Mouse (Mus musculus) testis, postnatal 10 days (tissue): ENCODE data around the gene D5Ertd579e.
"Not testable (repeated sequence)": the region's sequence is repeated elsewhere in the genome, so short reads cannot be mapped to it uniquely, and the experiment has no call there.

Source experiments
- DNase-seq: peaks from one replicate; pipeline ENCODE4 v3.0.0; 2021; ENCODE audit warnings: low spot score

Gene D5Ertd579e

DNA sequence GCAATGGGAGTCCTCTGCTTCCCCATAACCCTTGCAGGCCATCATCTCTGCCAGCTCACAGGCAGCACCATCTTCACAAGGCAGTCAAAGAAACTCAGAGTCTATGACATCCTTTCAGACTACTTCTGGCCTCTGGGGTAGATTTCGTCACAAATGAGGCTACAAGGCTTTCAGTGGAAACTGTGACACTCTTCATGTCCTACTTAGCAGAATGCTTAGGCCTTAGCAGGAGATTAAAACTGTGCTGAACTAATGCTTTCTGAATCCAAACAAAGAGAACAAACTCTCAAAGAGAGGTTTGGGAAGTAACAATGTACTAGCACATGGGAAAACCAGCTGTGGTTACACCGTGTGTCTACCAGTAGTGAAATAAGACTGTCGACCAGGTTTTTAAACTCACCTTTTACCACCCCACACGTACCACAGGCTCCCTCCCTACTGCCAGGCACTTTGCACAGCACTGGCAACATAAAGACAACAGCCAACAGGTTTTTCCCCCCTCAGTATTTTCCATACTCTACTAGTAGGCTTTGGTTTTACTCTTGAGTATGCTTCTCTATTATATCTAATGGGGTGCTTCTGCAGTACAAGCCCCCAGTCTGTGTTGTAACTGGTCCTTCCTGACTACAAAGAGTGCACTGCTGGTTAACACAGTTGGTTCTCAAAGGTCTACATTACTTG, 15.8 kb downstream of the D5Ertd579e start:
- no peak for DNase-seq

GRCm38 (mm10) chr5:36678799-36679198, 17.0 kb downstream of the D5Ertd579e start:
- DNase-seq: no peak

GRCm38 (mm10) chr5:36677907-36678306, 17.9 kb downstream of the D5Ertd579e start:
- DNase-seq: no peak

DNA sequence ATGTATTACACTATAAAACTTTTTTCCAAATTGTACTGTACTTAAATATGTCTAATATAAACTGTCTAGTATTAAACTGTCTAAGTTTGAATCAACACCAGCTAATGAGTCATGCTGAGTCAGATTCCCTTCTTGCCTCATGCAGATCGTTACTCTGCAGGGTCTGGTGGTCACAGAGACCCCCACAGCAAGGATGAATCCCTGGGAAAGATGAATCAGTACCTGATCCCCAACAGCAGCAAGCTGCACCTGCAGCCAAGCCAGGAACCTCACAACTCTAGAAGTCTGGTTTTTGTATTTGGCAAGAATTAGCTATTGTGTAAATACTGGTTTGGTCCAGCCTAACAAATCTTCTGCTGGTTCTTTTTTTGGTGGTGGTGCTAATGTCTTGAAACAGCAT, 20.4 kb downstream of the D5Ertd579e start:
- no peak for DNase-seq

- no peak for DNase-seq
Measured at GRCm38 (mm10) chr5:36674658-36675433, 21.0 kb downstream of the D5Ertd579e start.

GRCm38 (mm10) chr5:36669021-36670008, 26.5 kb downstream of the D5Ertd579e start:
- no peak for DNase-seq

DNA sequence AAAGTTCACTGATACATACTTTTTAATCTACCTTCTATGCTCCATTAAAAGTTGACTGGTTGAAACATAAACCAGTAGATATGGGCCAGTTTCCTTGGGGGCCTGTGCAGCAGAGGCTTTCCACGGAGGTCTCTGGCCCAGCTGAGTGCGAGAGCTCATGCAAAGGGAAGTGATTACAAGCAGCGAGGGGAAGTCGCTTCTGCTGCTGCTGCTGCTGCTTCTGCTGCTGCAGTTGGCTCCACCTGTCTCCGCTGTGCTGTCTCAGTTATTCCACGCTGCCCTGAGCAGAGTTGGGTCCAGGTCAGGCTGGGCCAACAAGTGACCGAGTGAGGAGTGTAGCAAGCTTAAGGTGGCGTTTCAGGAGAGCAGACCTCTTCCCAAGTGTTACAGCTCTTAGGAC, 27.3 kb downstream of the D5Ertd579e start:
- DNase-seq: no peak

DNA sequence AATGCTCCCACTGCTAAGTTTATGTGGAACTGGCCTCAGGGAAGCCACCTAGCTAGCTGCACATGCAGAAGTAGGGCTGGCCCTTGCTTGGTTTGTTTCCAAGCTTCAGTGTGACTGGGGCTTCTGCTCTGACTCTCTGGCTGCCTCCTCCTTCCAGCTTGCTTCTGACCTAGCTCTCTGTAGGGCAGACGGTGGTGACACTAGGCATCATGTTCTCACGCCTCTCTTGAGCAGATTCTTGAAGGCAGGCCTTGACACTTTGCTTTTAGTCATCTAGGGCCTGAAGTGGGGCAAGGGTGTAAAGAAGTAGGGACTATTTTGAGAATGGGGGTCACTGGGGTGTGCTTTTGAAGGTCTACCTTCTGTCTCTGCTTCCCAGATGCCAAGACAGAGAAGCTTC, 27.8 kb downstream of the D5Ertd579e start:
- not testable (repeated sequence) for DNase-seq

DNA sequence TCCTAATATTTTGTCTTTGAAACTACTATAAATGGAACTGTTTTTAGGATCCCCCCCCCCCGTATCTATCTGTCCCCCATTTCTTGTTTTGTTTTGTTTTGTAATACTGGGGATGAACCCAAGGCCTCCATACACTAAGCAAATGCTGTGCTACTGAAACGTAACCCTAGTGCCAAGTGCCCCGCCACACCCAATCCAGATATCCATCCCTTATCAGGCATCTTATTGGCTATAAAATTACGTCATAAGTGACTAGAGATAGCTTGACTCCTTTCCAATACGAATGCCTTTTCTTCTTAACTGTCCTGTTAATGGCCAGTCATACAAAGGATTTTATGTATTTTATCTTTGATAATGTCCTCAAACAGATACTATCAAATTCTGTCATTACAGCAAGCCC, 28.7 kb downstream of the D5Ertd579e start:
- DNase-seq: no peak

DNA sequence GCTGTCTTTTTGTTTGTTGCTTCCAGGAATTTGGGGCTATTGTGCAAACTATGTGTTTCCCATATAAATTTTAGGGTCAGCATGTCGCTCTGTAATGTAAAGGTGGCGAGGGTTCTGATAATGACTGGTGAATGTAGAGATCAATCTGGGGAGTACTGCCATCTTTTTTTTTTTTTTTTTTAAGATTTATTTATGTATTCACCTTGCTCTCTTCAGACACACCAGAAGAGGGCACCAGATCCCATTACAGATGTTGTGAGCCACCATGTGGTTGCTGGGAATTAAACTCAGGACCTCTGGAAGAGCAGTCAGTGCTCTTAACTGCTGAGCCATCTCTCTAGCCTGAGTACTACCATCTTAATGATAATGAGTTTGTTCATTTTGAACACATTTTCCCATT, 29.1 kb downstream of the D5Ertd579e start:
- DNase-seq: not testable (repeated sequence)

GRCm38 (mm10) chr5:36663329-36663728, 32.5 kb downstream of the D5Ertd579e start:
- DNase-seq: no peak

DNA sequence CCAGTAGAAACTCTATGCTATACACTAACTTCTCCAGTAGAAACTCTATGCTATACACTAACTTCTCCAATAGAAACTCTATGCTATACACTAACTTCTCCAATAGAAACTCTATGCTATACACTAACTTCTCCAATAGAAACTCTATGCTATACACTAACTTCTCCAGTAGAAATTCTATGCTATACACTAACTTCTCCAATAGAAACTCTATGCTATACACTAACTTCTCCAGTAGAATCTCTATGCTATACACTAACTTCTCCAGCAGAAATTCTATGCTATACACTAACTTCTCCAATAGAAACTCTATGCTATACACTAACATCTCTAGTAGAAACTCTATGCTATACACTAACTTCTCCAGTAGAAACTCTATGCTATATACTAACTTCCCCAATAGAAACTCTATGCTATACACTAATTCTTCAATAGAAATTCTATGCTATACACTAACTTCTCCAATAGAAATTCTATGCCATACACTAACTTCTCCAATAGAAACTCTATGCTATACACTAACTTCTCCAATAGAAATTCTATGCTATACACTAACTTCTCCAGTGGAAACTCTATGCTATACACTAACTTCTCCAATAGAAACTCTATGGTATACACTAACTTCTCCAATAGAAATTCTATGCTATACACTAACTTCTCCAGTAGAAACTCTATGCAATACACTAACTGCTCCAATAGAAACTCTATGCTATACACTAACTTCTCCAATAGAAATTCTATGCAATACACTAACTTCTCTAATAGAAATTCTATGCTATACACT, 34.7 kb downstream of the D5Ertd579e start:
- DNase-seq: not testable (repeated sequence)

DNA sequence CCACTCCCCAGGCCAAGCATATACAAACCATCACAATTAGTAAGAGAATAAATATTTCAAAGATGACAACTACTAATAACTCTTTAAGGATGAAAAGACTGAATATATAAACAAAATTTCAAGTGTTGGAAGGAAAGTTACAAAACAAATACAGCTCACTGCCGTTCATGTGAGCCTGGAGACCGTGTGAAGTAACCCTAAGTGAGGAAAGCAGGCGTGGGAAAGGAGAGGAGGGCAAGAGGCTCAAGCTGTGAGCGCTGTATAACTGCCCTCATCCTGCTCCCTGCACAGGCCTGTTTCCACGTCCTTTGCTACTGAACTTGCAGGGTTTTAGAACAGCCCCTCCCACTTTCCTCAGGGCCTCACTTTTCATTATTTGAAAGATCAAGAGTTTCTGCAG, 70.2 kb downstream of the D5Ertd579e start:
- no peak for DNase-seq

DNA sequence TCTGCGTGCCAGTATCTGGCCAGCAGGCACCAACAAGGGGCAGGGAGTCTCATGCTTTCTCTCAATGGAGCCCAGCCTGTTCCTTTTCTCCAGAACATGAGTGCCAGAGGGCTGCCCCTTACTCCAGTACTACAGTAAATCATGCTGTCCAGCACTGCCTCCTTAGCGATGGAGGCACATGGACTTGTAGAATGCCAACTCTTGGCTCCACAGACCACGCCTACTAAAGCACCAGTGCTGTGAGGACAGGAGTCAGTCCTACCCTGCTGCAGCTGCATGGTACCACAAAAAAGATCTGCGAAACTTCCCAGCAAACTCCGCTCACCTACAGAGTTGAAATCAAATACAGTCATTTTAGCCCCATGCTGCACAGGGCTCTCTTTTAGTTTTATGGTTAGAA, 72.2 kb downstream of the D5Ertd579e start:
- no peak for DNase-seq

GRCm38 (mm10) chr5:36621058-36621449, 74.8 kb downstream of the D5Ertd579e start:
- no peak for DNase-seq

DNA sequence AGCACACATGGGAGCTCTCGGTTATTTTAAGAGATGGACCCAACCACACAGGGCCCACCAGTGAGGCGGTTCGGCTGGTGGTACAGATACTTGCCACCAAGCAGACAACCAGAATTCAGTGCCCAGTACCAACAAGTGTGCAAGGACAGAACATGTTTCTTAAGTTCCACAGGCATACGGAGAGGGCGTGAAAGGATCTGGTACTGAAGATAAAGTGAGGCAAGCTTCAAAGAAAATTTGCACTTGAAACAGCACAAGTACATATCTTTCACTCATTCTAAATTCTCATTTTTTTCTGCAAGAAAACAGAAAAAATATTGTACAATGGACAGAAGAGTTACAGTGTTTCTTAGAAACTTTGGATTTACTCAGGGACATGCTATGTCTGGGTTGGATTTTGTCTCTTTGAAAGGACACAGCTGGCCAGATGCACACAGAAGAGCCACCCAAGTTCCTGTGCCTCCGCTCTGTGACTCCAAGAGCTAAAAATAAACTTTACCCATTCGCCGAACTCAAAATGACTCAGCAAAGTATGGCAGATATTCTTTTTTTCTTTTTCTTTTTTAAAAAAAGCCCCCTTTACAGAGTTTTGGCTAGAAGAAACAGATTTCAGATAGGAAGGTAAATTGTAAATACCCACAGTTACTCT, 75.3 kb downstream of the D5Ertd579e start:
- no peak for DNase-seq

GRCm38 (mm10) chr5:36618890-36619289, 76.9 kb downstream of the D5Ertd579e start:
- DNase-seq: no peak

DNA sequence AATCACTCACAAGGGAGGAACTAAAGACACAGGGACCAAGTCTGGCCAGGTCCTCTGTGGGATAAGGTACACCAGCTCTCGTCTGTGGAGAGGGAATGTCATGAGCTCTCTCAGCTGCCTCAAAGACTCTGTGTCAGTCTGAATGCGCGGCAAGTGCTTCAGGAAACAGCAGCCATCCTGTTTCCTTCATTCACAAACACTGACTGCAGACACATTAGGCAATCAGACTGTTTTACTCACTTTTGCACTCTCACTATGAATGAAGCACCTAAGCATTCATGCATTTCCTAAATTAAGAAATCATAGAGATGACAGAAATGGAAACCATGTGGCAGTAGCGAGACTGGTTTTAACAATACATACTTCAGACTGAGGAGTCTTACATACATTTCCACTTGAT, 77.5 kb downstream of the D5Ertd579e start:
- DNase-seq: no peak

DNA sequence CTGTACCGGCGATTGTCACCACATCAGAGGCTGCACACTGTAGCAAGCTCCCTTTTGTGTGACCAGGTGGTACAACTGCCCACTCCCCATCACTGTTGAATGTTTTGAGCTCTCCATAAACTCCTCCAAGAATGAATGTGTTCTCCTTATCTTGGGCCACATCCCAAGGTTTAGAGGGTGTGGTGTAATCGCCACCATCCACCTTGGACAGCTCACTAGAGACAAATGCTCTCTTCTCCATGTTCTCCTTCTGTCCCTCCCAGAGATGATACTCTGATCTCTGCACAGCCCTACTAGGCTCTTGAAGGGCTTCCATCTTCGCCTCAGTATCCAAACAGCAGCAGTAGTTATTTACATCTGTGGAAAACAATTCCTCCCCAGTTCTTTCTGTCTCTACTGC, 81.7 kb downstream of the D5Ertd579e start:
- DNase-seq: no peak

DNA sequence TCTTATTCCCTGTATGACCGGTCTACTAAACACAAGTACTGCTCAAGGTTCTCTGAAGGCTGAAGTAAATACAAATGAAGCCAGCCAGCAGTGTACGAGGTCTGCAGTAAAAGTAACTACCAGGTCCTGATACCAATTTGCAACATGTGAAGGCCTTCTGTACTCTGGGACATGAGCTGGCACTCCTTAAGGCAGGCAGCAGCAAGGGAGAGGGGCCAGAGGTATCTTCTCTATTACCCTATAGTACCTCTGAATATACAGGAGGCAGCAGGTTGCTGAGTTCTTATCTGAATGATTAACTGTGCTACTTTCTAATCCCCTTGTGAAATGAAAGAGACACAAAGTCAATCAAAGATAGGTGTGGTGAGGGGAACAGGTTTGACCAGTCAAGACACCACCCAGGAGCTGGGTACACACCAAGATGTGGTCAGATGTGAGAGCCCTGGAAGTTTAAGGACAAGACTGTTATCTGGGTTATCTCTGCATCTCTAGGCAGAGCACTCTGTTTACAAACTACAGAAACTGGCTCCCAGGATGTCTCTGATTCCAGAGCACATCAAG, 86.8 kb downstream of the D5Ertd579e start:
- no peak for DNase-seq

DNA sequence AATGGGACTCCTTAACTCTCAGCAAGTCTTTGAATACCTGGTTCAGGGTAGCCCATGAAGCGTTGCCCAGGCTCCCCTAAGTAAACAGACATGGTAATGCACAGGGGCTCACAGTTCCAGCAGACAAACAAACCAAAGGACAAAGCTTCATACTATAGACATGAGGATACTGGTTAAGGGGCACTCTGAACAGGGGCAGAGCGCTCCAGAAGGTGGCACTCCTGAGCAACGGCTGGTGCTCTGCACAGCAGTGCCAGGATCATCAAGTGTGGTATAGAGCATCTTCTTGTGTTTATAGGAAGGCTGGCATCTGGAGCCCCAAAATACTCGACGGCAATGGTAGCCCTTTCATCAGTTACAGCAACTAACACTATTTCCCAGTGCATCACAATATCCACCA, 92.8 kb downstream of the D5Ertd579e start:
- DNase-seq: peak; percentile 78
